Mouse (Mus musculus) macrophage (primary cell): Measurements from ENCODE around the gene Cltc. TPM values are rescaled to one million over a fixed set of nuclear protein-coding genes. Genes with fewer than 3 reads are reported as not detected.

ENCODE experiments used
- polyA plus RNA-seq: library from polyadenylated mRNA; stranded (reverse); fragments of 250-400 nt; gene quantifications from 3 replicates; pipeline ENCODE4 v1.2.4, GENCODE M21; 2018; ENCODE audit warnings: inconsistent platforms

Gene Cltc
- polyA plus RNA-seq, 1 experiment from 2014 or later, result 483 TPM

Other genes with a start within 250 kb of the Cltc start
- 14.6 to 22.7 TPM (median 16.3 TPM) in 3 replicates for gene Rps6kb1, start 212.8 kb downstream of the Cltc start, polyA plus RNA-seq
- gene Tubd1, start 212.6 kb downstream of the Cltc start, polyA plus RNA-seq, result 4.1 to 5.8 TPM (median 4.5 TPM) in 3 replicates
- 100 to 184 TPM (median 127 TPM) in 3 replicates for gene Vmp1, start 73.7 kb downstream of the Cltc start, polyA plus RNA-seq
- 4.8 to 8.1 TPM (median 5.8 TPM) in 3 replicates for gene Ptrh2, start 73.6 kb downstream of the Cltc start, polyA plus RNA-seq
- gene Dhx40, start 50.2 kb upstream of the Cltc start, polyA plus RNA-seq, result 7.0 to 14.6 TPM (median 11.6 TPM) in 3 replicates
- gene Ypel2, start 236.1 kb upstream of the Cltc start, polyA plus RNA-seq, result 1.1 to 6.4 TPM (median 4.0 TPM) in 3 replicates